Mouse (Mus musculus) kidney, postnatal 25 days (tissue): ENCODE results near the gene Lyrm4.

Experiments
- DNase-seq, 2 experiments: peaks; one replicate each; pipeline ENCODE4 v3.0.0; 2021; ENCODE audit warnings: mixed read lengths in 2 of 2

Gene Lyrm4

GRCm38 (mm10) chr13:36117143-36118014 lies at the start of gene Lyrm4, which contains the start of gene Fars2:
Gene Lyrm4 (minus strand): TSS chr13:36117526.
Gene Fars2 (plus strand): TSS chr13:36117412.
- DNase-seq, result peak; percentile 99

- no peak for DNase-seq
These were observed 46.6 kb upstream of the Lyrm4 start for GRCm38 (mm10) chr13:36163898-36164297.

GRCm38 (mm10) chr13:36163411-36163810 lies 46.1 kb upstream of the Lyrm4 start:
- no peak for DNase-seq

- no peak for DNase-seq
These were observed 39.1 kb upstream of the Lyrm4 start for GRCm38 (mm10) chr13:36156340-36156931.

GRCm38 (mm10) chr13:36152728-36153498 lies 35.6 kb upstream of the Lyrm4 start:
- no peak for DNase-seq

- DNase-seq, result no peak
These were observed 32.9 kb upstream of the Lyrm4 start for GRCm38 (mm10) chr13:36150272-36150671.

- DNase-seq, result no peak
These were observed 32.0 kb upstream of the Lyrm4 start for GRCm38 (mm10) chr13:36149175-36149939.

- no peak for DNase-seq
These were observed 28.3 kb upstream of the Lyrm4 start for GRCm38 (mm10) chr13:36145601-36146000.

GRCm38 (mm10) chr13:36140247-36141016 lies 23.1 kb upstream of the Lyrm4 start:
- no peak for DNase-seq

- DNase-seq, result no peak
These were observed 22.4 kb upstream of the Lyrm4 start for GRCm38 (mm10) chr13:36139703-36140102.

- DNase-seq, result no peak
These were observed 14.8 kb upstream of the Lyrm4 start for GRCm38 (mm10) chr13:36131992-36132649.

GRCm38 (mm10) chr13:36131401-36131800 lies 14.1 kb upstream of the Lyrm4 start:
- DNase-seq, result no peak

- DNase-seq, result no peak
These were observed 12.2 kb upstream of the Lyrm4 start for GRCm38 (mm10) chr13:36129360-36130054.

GRCm38 (mm10) chr13:36120606-36121005 lies 3.3 kb upstream of the Lyrm4 start:
- no peak for DNase-seq

GRCm38 (mm10) chr13:36119684-36120083 lies 2.4 kb upstream of the Lyrm4 start:
- no peak for DNase-seq

- peak; percentile 60 to 78 for DNase-seq
These were observed 695 bp downstream of the Lyrm4 start for GRCm38 (mm10) chr13:36116520-36117142.

- peak; percentile 41 to 53 for DNase-seq
These were observed 4.1 kb downstream of the Lyrm4 start for GRCm38 (mm10) chr13:36113181-36113580.

- DNase-seq, result no peak
These were observed 6.0 kb downstream of the Lyrm4 start for GRCm38 (mm10) chr13:36111331-36111730.

GRCm38 (mm10) chr13:36108528-36108927 lies 8.8 kb downstream of the Lyrm4 start:
- no peak for DNase-seq

- DNase-seq, result no peak
These were observed 11.7 kb downstream of the Lyrm4 start for GRCm38 (mm10) chr13:36105591-36105990.
